Mouse (Mus musculus): ENCODE measurements around the gene Vti1b. TPM values are rescaled to one million over a fixed set of nuclear protein-coding genes. Genes with fewer than 3 reads are reported as not detected.

Vti1b gene
- 100 to 1,000 TPM; 122 to 154 TPM for polyA plus RNA-seq (2017; shearing (Covaris generic))

DNA sequence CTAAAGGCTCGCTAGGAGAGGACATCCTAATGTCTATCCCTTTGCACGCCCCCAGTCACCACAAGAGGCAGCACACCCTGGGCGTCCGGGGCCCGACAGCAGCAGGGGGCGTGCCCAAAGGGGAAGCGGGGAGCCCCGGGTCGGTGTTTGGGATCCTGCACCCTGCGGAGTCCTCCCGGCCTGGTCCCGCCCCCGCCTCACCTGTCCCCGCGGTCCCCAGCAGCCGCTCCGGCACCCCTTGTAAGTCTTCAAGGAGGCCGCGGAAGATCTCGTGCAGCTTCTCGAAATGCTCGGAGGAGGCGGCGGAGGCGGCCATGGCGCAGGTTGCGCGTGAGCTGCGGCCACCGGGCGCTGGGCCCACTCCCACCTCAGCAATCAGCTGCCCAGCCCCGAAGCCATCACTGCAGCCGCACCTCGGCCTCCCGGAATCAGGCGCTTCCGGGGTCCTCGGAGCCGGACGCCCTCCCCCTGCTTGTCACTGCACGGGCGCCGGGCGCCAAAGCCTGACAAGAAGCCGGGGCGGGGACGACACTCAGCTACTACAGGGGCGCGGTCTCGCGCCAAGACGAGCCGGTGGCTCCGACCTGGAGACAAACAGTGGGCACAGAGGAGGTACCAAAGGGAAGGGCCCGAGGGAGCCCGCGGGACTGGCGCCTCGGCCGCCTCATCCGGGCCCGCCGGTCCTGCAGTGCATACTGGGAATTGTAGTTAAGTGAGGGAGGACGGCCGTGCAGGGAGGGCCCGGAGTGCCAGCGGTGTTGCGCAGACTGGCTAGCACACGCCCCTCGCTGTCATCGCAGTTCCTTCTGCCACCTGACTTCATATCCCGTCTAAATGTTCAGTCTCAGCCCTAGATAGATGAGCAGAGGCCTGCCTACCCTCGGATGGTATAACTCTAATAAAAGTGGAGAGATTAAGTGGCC is at the start of gene Vti1b:
Gene Vti1b, minus strand, starts transcription at position 649 of the 923 bp plus-strand sequence.

DNA sequence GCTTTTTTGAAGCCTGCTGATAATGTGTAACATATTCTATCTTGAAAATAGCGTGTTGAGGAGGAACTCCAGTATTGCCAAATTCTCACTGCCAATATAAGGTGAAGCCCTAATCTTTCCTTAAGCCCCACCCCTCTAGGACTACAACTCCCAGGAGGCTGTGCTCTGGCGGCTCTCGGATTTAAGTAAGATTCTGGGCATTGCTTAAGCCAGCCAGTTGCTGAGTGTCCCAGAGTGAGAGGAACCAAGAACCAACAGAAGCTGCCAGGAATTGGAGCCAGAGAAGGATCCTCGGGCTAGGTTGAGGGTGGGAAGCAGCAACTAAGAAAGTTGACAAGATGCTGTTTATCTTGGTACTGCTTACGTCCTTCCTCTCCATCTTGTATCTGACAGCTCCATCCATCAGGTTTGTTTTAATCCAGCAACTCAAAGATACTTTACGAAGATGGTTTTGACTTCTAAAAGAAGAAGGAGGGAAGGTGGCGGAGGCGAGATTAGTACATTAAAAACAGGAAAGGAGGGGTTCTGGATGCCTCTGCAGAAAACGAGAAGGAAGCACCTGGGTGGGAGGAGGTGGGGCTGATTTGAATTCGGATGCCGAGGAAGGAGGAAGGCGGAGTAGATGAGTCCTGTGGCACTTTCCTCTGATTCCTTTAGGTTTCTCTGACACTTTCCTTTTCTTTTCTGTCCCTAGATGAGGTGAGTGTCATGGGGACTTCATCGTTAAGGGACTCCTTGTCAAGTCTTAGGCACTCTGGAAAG is 36.4 kb upstream of the Vti1b start, which contains the start of gene Rdh12:
Gene Rdh12, plus strand, starts transcription at position 212 of the 762 bp plus-strand sequence.

DNA sequence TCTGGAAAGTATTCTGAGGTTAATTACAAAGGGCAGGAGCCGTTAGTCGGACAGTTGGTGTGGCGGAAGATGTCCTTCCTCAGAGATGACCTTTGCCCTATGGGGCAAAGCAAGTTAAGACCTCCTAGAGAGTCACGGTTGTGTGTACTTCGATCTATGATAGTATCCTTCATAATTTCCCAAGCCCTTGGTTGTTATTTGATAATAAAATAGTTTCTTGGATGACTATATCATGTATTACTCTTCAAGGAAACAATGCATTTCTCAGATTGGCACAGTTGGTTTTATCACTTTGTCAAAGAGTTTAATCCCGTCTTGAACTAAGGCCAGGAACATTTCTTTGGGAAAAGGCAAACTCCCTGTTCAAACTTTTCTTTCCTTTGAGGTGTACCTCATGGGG is 19.7 kb upstream of the Vti1b start, which contains the start of gene Rdh11:
Gene Rdh11, minus strand, starts transcription at position 101 of the 400 bp plus-strand sequence.

DNA sequence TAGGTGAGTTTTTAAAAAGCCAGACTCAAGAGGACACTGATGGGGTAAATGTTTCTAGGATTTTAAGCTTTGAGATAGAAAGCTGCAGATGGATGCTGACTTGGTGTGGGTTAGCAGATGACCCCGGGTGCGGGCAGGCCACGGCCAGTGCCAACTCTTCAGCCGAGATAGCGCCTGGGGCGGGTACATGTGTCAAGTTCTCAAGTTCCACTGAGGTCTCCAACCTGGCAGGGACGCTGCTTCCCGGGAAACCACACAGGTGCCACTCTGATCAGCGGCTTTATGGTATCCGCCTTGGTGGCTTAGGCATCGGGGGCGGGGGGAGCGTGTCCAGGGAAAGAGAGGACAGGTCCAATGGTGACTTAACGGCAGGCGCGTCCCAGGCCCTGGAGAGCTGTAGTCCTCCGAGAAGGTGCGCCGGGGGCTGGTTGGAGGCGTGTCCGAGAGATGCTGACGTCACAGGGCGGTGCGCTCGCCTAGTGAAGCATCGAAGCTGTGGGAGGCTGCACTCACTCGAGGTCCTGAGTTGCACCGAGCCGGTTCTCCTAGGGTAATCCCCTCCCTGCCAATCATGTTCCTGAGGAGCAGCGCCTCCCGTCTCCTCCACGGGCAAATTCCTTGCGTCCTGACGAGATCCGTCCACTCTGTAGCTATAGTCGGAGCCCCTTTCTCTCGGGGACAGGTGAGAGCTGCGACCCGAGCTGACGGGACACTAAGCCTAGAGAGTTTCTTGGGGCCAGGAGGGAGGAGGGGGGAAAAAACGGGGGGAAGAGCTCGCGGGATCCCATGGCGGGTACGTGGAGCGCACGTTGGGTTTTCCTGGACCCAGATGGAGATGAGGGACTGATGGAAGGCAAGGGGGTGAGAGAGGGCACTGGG is 41.9 kb downstream of the Vti1b start, which contains the start of gene Arg2:
Gene Arg2, plus strand, starts transcription at position 479 of the 879 bp plus-strand sequence.

Other genes with a start within 250 kb of the Vti1b start
- 10 to 100 TPM; 47.7 to 67.8 TPM for gene Tmem229b, start 165.0 kb downstream of the Vti1b start, polyA plus RNA-seq (2017; shearing (Covaris generic))
- gene Plekhh1, start 143.5 kb downstream of the Vti1b start, polyA plus RNA-seq (2017; shearing (Covaris generic)) = under 1 TPM; 0.28 to 0.54 TPM
- 10 to 100 TPM; 26.2 to 27.5 TPM for gene Pigh, start 83.0 kb downstream of the Vti1b start, polyA plus RNA-seq (2017; shearing (Covaris generic))
- gene Arg2, start 41.9 kb downstream of the Vti1b start, polyA plus RNA-seq (2017; shearing (Covaris generic)) = under 1 TPM in 1 of 2 experiments, not detected in 1; 0.20 TPM
- gene Rdh11, start 19.6 kb upstream of the Vti1b start, polyA plus RNA-seq (2017; shearing (Covaris generic)) = 10 to 100 TPM; 19.3 to 28.2 TPM
- gene Rdh12, start 36.2 kb upstream of the Vti1b start, polyA plus RNA-seq (2017; shearing (Covaris generic)) = 10 to 100 TPM in 1 of 2 experiments, 1 to 10 TPM in 1; 5.8 to 18.8 TPM
- gene Zfyve26, start 123.6 kb upstream of the Vti1b start, polyA plus RNA-seq (2017; shearing (Covaris generic)) = 10 to 100 TPM; 28.5 to 41.4 TPM
- gene Rad51b, start 124.6 kb upstream of the Vti1b start, polyA plus RNA-seq (2017; shearing (Covaris generic)) = 1 to 10 TPM; 1.0 to 3.7 TPM

Data from inflammation-experienced regulatory T-cells (primary cell).